Mouse (Mus musculus) liver, embryonic 12.5 days (tissue): ENCODE measurements around the gene Vmn1r27. TPM values are rescaled to one million over a fixed set of nuclear protein-coding genes. Genes with fewer than 3 reads are reported as not detected.

Experiments
- ATAC-seq: fragments of 200-750 bp; cut with Nextera tagmentation; 2 replicates; pipeline ENCODE4 v1.8.0; 2017; ENCODE audit warnings: moderate number of reproducible peaks, mild to moderate bottlenecking, moderate library complexity
- H3K27ac ChIP-seq: fragments of 300-500 bp; sonication (generic); 2 replicates; pipeline ENCODE4 v1.5.1; 2016; ENCODE audit warnings: mild to moderate bottlenecking
- H3K27me3 ChIP-seq: fragments of 300-500 bp; sonication (generic); replicated peaks from 2 replicates; pipeline ENCODE4 v1.6.1; 2016; ENCODE audit warnings: mild to moderate bottlenecking, moderate library complexity
- H3K36me3 ChIP-seq: fragments of 300-500 bp; sonication (generic); 2 replicates; pipeline ENCODE4 v1.6.1; 2016; ENCODE audit warnings: mild to moderate bottlenecking, moderate library complexity
- H3K4me1 ChIP-seq: fragments of 300-500 bp; sonication (generic); 2 replicates; pipeline ENCODE4 v1.6.1; 2016
- H3K4me2 ChIP-seq: fragments of 300-500 bp; sonication (generic); 2 replicates; pipeline ENCODE4 v1.6.1; 2016; ENCODE audit warnings: mild to moderate bottlenecking, moderate library complexity
- H3K4me3 ChIP-seq: fragments of 300-500 bp; sonication (generic); 2 replicates; pipeline ENCODE4 v1.5.1; 2016; ENCODE audit warnings: mild to moderate bottlenecking, moderate library complexity
- H3K9ac ChIP-seq: fragments of 300-500 bp; sonication (generic); 2 replicates; pipeline ENCODE4 v1.6.1; 2016; ENCODE audit warnings: mild to moderate bottlenecking, moderate library complexity
- H3K9me3 ChIP-seq: fragments of 300-500 bp; sonication (generic); replicated peaks from 2 replicates; pipeline ENCODE4 v1.6.1; 2016; ENCODE audit warnings: mild to moderate bottlenecking, moderate library complexity
- WGBS: fragments of 180-500 bp; shearing (Covaris S2); methylation state at CpG from one replicate; pipeline ENCODE4 v1.1.7; 2016; ENCODE audit not compliant: insufficient replicate concordance; 5-methylcytosine and 5-hydroxymethylcytosine counted together
- polyA plus RNA-seq: library from polyadenylated mRNA; unstranded; fragments of >200 nt; fragmentation: Nextera tagmentation; extraction: Ambion mirVana; gene quantifications from 2 replicates; pipeline ENCODE4 v1.2.1, GENCODE M21; 2016

Vmn1r27 gene
- polyA plus RNA-seq: not detected in 2 replicates

- Histone ChIP-seq H3K4me3 (no peak within 1 kb of the TSS), H3K27me3 (no peaks in the 10 kb centered on the region), H3K36me3 (no peaks in the 10 kb centered on the region), H3K9me3 (no peaks in the 10 kb centered on the region), H3K4me1 (no peaks in the 10 kb centered on the region), H3K27ac (no peak within 1 kb of the TSS), H3K9ac (no peak within 1 kb of the TSS), H3K4me2 (no peak within 1 kb of the TSS)
- WGBS: 51% methylated on average over 2 of the region's 2 CpGs
- ATAC-seq: no peak
Measured at GRCm38 (mm10) chr6:58218721-58219120, at the start of gene Vmn1r27. Vmn1r27 (minus strand) TSS chr6:58218821.

- H3K27me3 ChIP-seq: no peaks in the 10 kb centered on the region
- no peaks in the 10 kb centered on the region for H3K4me1 ChIP-seq
- no peak for ATAC-seq
- H3K4me2 ChIP-seq: no peak within 1 kb of the TSS
- WGBS: 62% methylated on average over 1 of the region's 1 CpGs
- no peaks in the 10 kb centered on the region for H3K36me3 ChIP-seq
- no peaks in the 10 kb centered on the region for H3K9me3 ChIP-seq
- H3K27ac ChIP-seq: no peak within 1 kb of the TSS
- H3K9ac ChIP-seq: no peak within 1 kb of the TSS
- no peak within 1 kb of the TSS for H3K4me3 ChIP-seq
Measured at GRCm38 (mm10) chr6:58261737-58262136, 43.1 kb upstream of the Vmn1r27 start, which contains the start of gene Vmn1r28. Vmn1r28 (plus strand) TSS chr6:58262037.

GRCm38 (mm10) chr6:58216119-58216518, 2.5 kb downstream of the Vmn1r27 start:
- H3K9me3 ChIP-seq: peaks cover 4% of the 10 kb centered on the region; the same call in 1 of the 2 replicates
- H3K36me3 ChIP-seq: no peaks in the 10 kb centered on the region
- no peak overlapping the region for H3K27ac ChIP-seq
- H3K4me3 ChIP-seq: no peak overlapping the region
- no peak overlapping the region for H3K4me2 ChIP-seq
- no peak overlapping the region for H3K9ac ChIP-seq
- no peak for ATAC-seq
- no peaks in the 10 kb centered on the region for H3K4me1 ChIP-seq
- no peaks in the 10 kb centered on the region for H3K27me3 ChIP-seq
- 47% methylated on average over 2 of the region's 2 CpGs for whole genome bisulfite sequencing

Other genes with a start within 250 kb of the Vmn1r27 start
- gene Vmn1r25, start 238.0 kb downstream of the Vmn1r27 start, polyA plus RNA-seq: not detected in 2 replicates
- not detected in 2 replicates for gene Vmn1r26, start 203.7 kb downstream of the Vmn1r27 start, polyA plus RNA-seq
- not detected in 2 replicates for gene Vmn1r28, start 43.2 kb upstream of the Vmn1r27 start, polyA plus RNA-seq
- gene Vmn1r29, start 82.7 kb upstream of the Vmn1r27 start, polyA plus RNA-seq: not detected in 2 replicates
- gene Vmn1r30, start 224.6 kb upstream of the Vmn1r27 start, polyA plus RNA-seq: not detected in 2 replicates